24 mouse cellular contexts compared by ENCODE assay signal in the genomic region with DNA sequence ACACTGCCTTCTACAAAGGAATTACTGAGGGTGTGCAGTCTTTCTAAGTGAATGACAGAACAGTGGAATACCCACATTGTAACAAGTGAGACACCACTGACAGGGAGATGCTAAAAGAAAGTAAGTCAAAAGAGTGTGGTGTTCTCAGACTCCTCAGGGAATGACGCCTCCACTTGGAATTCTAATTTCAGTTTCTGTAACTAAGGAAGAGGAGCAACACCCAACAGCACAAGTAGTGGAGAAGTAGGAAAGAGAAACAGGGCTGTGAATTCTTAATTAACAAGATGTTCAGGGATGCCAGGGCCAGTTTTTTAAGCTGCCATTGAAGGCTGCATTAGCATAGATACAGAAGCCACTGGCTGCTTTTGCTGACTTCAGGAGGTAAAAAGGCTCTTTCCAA.
DNase-seq lines count a peak whose midpoint lies in the region; ATAC-seq and TF ChIP-seq lines count a peak whose summit lies in the region.
"Had no signal": no experiment of that assay in that cellular context is flagged by ENCODE, and none has a peak within 500 bp of the region (broad histone marks: within the 10 kb centered on the region; RNA-seq: fewer than 3 reads in every experiment).

No protein-coding gene starts in this region.

- TF ChIP-seq CTCF in forebrain, postnatal 0 days (IDR thresholded peaks at IDR 0.05; ENCODE audit: low read depth) = no peak
- TF ChIP-seq CTCF in left cerebral cortex, adult 2 months (IDR thresholded peaks at IDR 0.05) = no peak

- no peaks in the 10 kb centered on the region for H3K9me3 ChIP-seq in forebrain, postnatal 0 days (ENCODE audit: low read length)
- H3K9me3 ChIP-seq in forebrain, embryonic 16.5 days (ENCODE audit: control insufficient read depth, low read length) = no peaks in the 10 kb centered on the region
- H3K9me3 ChIP-seq: embryonic facial prominence, embryonic 15.5 days; hindbrain, embryonic 10.5 days; intestine, embryonic 15.5 days; midbrain, embryonic 13.5 days had no signal

- no peak overlapping the region for H3K4me2 ChIP-seq in forebrain, postnatal 0 days (ENCODE audit: low read depth)
- H3K4me2 ChIP-seq in forebrain, embryonic 16.5 days (ENCODE audit: low read length) = no peak overlapping the region
- H3K4me2 ChIP-seq: embryonic facial prominence, embryonic 15.5 days; heart, embryonic 11.5 days; intestine, embryonic 15.5 days; liver, embryonic 13.5 days; midbrain, embryonic 13.5 days had no signal

- H3K9ac ChIP-seq in forebrain, postnatal 0 days = no peak overlapping the region
- H3K9ac ChIP-seq in forebrain, embryonic 16.5 days (replicated peaks; ENCODE audit: low read depth, low read length) = no peak overlapping the region
- H3K9ac ChIP-seq: embryonic facial prominence, embryonic 15.5 days; intestine, embryonic 15.5 days; liver, embryonic 13.5 days; midbrain, embryonic 13.5 days had no signal

- intact Hi-C loops in left cerebral cortex, adult 2 months (cut with DNase I) = no loop called here

- H3K27me3 ChIP-seq in forebrain, postnatal 0 days (ENCODE audit: insufficient read depth, low read length) = no peaks in the 10 kb centered on the region
- no peaks in the 10 kb centered on the region for H3K27me3 ChIP-seq in forebrain, embryonic 16.5 days (replicated peaks; ENCODE audit: control insufficient read depth, insufficient read depth, low read length)
- H3K27me3 ChIP-seq: embryonic facial prominence, embryonic 15.5 days; intestine, embryonic 15.5 days; liver, embryonic 13.5 days; midbrain, embryonic 13.5 days had no signal

- H3K36me3 ChIP-seq in forebrain, postnatal 0 days (ENCODE audit: insufficient read depth) = no peaks in the 10 kb centered on the region
- H3K36me3 ChIP-seq in forebrain, embryonic 16.5 days (ENCODE audit: control insufficient read depth, insufficient read depth) = no peaks in the 10 kb centered on the region
- H3K36me3 ChIP-seq: embryonic facial prominence, embryonic 15.5 days; hindbrain, embryonic 10.5 days; intestine, embryonic 15.5 days; liver, embryonic 13.5 days; midbrain, embryonic 13.5 days had no signal

- no peak overlapping the region for H3K27ac ChIP-seq in forebrain, postnatal 0 days (ENCODE audit: low read depth, low read length)
- no peak overlapping the region for H3K27ac ChIP-seq in forebrain, embryonic 16.5 days (ENCODE audit: low read length)
- peak overlapping the region; percentile 28; the same call in 1 of the 2 replicates for H3K27ac ChIP-seq in left cerebral cortex, adult 2 months
- H3K27ac ChIP-seq: embryonic facial prominence, embryonic 15.5 days; hindbrain, embryonic 10.5 days; intestine, embryonic 15.5 days; liver, embryonic 13.5 days; midbrain, embryonic 13.5 days; stomach, postnatal 0 days had no signal

- no peak for DNase-seq in forebrain, postnatal 0 days
- DNase-seq in brain, adult 2 months (ENCODE audit: low read depth, low spot score) = peak; percentile 74
- no peak for DNase-seq in left cerebral cortex, adult 2 months (ENCODE audit: extremely low spot score in 1 of 2, low spot score in 2 of 2)
- peak; percentile 12 for DNase-seq in right cerebral cortex, postnatal 25 days
- DNase-seq in thymus, postnatal 36 days = no peak
- DNase-seq: adrenal gland, postnatal 25 days; cerebellum, adult 11 months; cerebellum, adult 9-11 months; gastrocnemius, postnatal 14 days; heart, adult 11 months; kidney, adult 9 months; kidney, postnatal 36 days; liver, embryonic 13.5 days; lung, adult 2 months had no signal

- WGBS in forebrain, postnatal 0 days = 41% methylated on average over 1 of the region's 1 CpGs
- 83% methylated on average over 1 of the region's 1 CpGs for WGBS in forebrain, embryonic 16.5 days

- H3K4me1 ChIP-seq in forebrain, postnatal 0 days (ENCODE audit: insufficient read depth) = no peaks in the 10 kb centered on the region
- no peaks in the 10 kb centered on the region for H3K4me1 ChIP-seq in forebrain, embryonic 16.5 days (replicated peaks; ENCODE audit: control insufficient read depth, insufficient read depth, low read length)
- H3K4me1 ChIP-seq: embryonic facial prominence, embryonic 15.5 days; hindbrain, embryonic 10.5 days; intestine, embryonic 15.5 days; liver, embryonic 13.5 days; midbrain, embryonic 13.5 days had no signal

- ATAC-seq in forebrain, postnatal 0 days = peak; percentile 16; the same call in 1 of the 2 replicates
- no peak for ATAC-seq in forebrain, embryonic 16.5 days
- no peak for ATAC-seq in megakaryocyte-erythroid progenitor cell, adult 5-6 weeks (replicated peaks; ENCODE audit: low FRiP score, low TSS enrichment, poor library complexity, severe bottlenecking)
- ATAC-seq: forebrain, embryonic 14.5 days; hindbrain, embryonic 16.5 days; intestine, embryonic 15.5 days; midbrain, embryonic 13.5 days had no signal

- no peak overlapping the region for H3K4me3 ChIP-seq in forebrain, postnatal 0 days (ENCODE audit: low read depth, low read length)
- H3K4me3 ChIP-seq in forebrain, embryonic 16.5 days (replicated peaks; ENCODE audit: low read length) = no peak overlapping the region
- H3K4me3 ChIP-seq in left cerebral cortex, adult 2 months = no peak overlapping the region
- H3K4me3 ChIP-seq: embryonic facial prominence, embryonic 15.5 days; hindbrain, embryonic 10.5 days; intestine, embryonic 15.5 days; liver, embryonic 13.5 days; midbrain, embryonic 13.5 days had no signal

Comparison
In these comparisons a context has a peak if more than half of its experiments do, and no peak if none do; other contexts are left out.
1. DNase-seq: peak in brain, adult 2 months (single experiment) and right cerebral cortex, postnatal 25 days (single experiment); none in forebrain, postnatal 0 days (single experiment), left cerebral cortex, adult 2 months (0 of 2) and thymus, postnatal 36 days (0 of 2).